Mouse (Mus musculus): Measurements from ENCODE around the gene Agap1. TPM values are rescaled to one million over a fixed set of nuclear protein-coding genes. Genes with fewer than 3 reads are reported as not detected.
A peak's percentile ranks its signal among the peaks of the same experiment; 100 is the strongest.

The Agap1 gene
- polyA plus RNA-seq, 1 experiment: 12.1 TPM

GRCm38 (mm10) chr1:89646326-89647018 lies 191.9 kb downstream of the Agap1 start:
- 29% methylated on average over 4 of the region's 4 CpGs for WGBS
- TF ChIP-seq POLR2A (IDR thresholded peaks at IDR 0.05; ENCODE audit: borderline replicate concordance, control insufficient read depth, low read depth, low read length) (no peak), CTCF (IDR thresholded peaks at IDR 0.05; ENCODE audit: control insufficient read depth, insufficient read depth, low read length) (peak; percentile 95)
- Histone ChIP-seq H3K4me3 (replicated peaks; ENCODE audit: control insufficient read depth, low read depth, low read length) (no peak overlapping the region), H3K27ac (ENCODE audit: control insufficient read depth, insufficient read depth, low read depth, low read length, poor library complexity) (no peak overlapping the region), H3K4me1 (ENCODE audit: control insufficient read depth, insufficient read depth, low read length) (peaks cover 4% of the 10 kb centered on the region; the same call in 1 of the 2 replicates)

- 80% methylated on average over 8 of the region's 8 CpGs for WGBS
- TF ChIP-seq CTCF (IDR thresholded peaks at IDR 0.05; ENCODE audit: control insufficient read depth, insufficient read depth, low read length) (no peak), POLR2A (IDR thresholded peaks at IDR 0.05; ENCODE audit: borderline replicate concordance, control insufficient read depth, low read depth, low read length) (no peak)
- H3K4me1 ChIP-seq (ENCODE audit: control insufficient read depth, insufficient read depth, low read length): peaks cover 4% of the 10 kb centered on the region; the same call in 1 of the 2 replicates
- H3K4me3 ChIP-seq (replicated peaks; ENCODE audit: control insufficient read depth, low read depth, low read length): no peak overlapping the region
- H3K27ac ChIP-seq (ENCODE audit: control insufficient read depth, insufficient read depth, low read depth, low read length, poor library complexity): no peak overlapping the region
These were observed 192.9 kb downstream of the Agap1 start for GRCm38 (mm10) chr1:89647505-89647904.

- Histone ChIP-seq H3K4me1 (ENCODE audit: control insufficient read depth, insufficient read depth, low read length) (no peaks in the 10 kb centered on the region), H3K27ac (ENCODE audit: control insufficient read depth, insufficient read depth, low read depth, low read length, poor library complexity) (no peak overlapping the region), H3K4me3 (replicated peaks; ENCODE audit: control insufficient read depth, low read depth, low read length) (no peak overlapping the region)
- 91% methylated on average over 7 of the region's 7 CpGs for WGBS
- TF ChIP-seq POLR2A (IDR thresholded peaks at IDR 0.05; ENCODE audit: borderline replicate concordance, control insufficient read depth, low read depth, low read length) (no peak), CTCF (IDR thresholded peaks at IDR 0.05; ENCODE audit: control insufficient read depth, insufficient read depth, low read length) (no peak)
These were observed 196.0 kb downstream of the Agap1 start for GRCm38 (mm10) chr1:89650557-89650956.

- H3K27ac ChIP-seq (ENCODE audit: control insufficient read depth, insufficient read depth, low read depth, low read length, poor library complexity): no peak overlapping the region
- TF ChIP-seq CTCF (IDR thresholded peaks at IDR 0.05; ENCODE audit: control insufficient read depth, insufficient read depth, low read length) (no peak), POLR2A (IDR thresholded peaks at IDR 0.05; ENCODE audit: borderline replicate concordance, control insufficient read depth, low read depth, low read length) (no peak)
- WGBS: 98% methylated on average over 3 of the region's 3 CpGs
These were observed 201.6 kb downstream of the Agap1 start for GRCm38 (mm10) chr1:89656167-89656566.

GRCm38 (mm10) chr1:89656643-89657321 lies 202.2 kb downstream of the Agap1 start:
- Histone ChIP-seq H3K4me3 (replicated peaks; ENCODE audit: control insufficient read depth, low read depth, low read length) (no peak overlapping the region), H3K27ac (ENCODE audit: control insufficient read depth, insufficient read depth, low read depth, low read length, poor library complexity) (no peak overlapping the region), H3K4me1 (ENCODE audit: control insufficient read depth, insufficient read depth, low read length) (no peaks in the 10 kb centered on the region; the same call in 1 of the 2 replicates)
- 82% methylated on average over 11 of the region's 11 CpGs for WGBS
- no peak for TF ChIP-seq POLR2A (IDR thresholded peaks at IDR 0.05; ENCODE audit: borderline replicate concordance, control insufficient read depth, low read depth, low read length)

More at GRCm38 (mm10) chr1:89656167-89656566, 201.6 kb downstream of the Agap1 start:
- Histone ChIP-seq H3K4me3 (replicated peaks; ENCODE audit: control insufficient read depth, low read depth, low read length) (no peak overlapping the region), H3K4me1 (ENCODE audit: control insufficient read depth, insufficient read depth, low read length) (no peaks in the 10 kb centered on the region; the same call in 1 of the 2 replicates)

- Histone ChIP-seq H3K27ac (ENCODE audit: control insufficient read depth, insufficient read depth, low read depth, low read length, poor library complexity) (no peak overlapping the region), H3K4me1 (ENCODE audit: control insufficient read depth, insufficient read depth, low read length) (no peaks in the 10 kb centered on the region; the same call in 1 of the 2 replicates), H3K4me3 (replicated peaks; ENCODE audit: control insufficient read depth, low read depth, low read length) (no peak overlapping the region)
- no peak for TF ChIP-seq CTCF (IDR thresholded peaks at IDR 0.05; ENCODE audit: control insufficient read depth, insufficient read depth, low read length)
- TF ChIP-seq POLR2A (IDR thresholded peaks at IDR 0.05; ENCODE audit: borderline replicate concordance, control insufficient read depth, low read depth, low read length): no peak
- 29% methylated on average over 4 of the region's 4 CpGs for WGBS
These were observed 206.2 kb downstream of the Agap1 start for GRCm38 (mm10) chr1:89660804-89661203.

GRCm38 (mm10) chr1:89666154-89666553 lies 211.5 kb downstream of the Agap1 start:
- Histone ChIP-seq H3K27ac (ENCODE audit: control insufficient read depth, insufficient read depth, low read depth, low read length, poor library complexity) (no peak overlapping the region), H3K4me1 (ENCODE audit: control insufficient read depth, insufficient read depth, low read length) (no peaks in the 10 kb centered on the region; the same call in 1 of the 2 replicates), H3K4me3 (replicated peaks; ENCODE audit: control insufficient read depth, low read depth, low read length) (no peak overlapping the region)
- 88% methylated on average over 5 of the region's 5 CpGs for WGBS
- TF ChIP-seq CTCF (IDR thresholded peaks at IDR 0.05; ENCODE audit: control insufficient read depth, insufficient read depth, low read length): no peak
- no peak for TF ChIP-seq POLR2A (IDR thresholded peaks at IDR 0.05; ENCODE audit: borderline replicate concordance, control insufficient read depth, low read depth, low read length)

- WGBS: 91% methylated on average over 7 of the region's 7 CpGs
- no peak overlapping the region for H3K27ac ChIP-seq (ENCODE audit: control insufficient read depth, insufficient read depth, low read depth, low read length, poor library complexity)
- no peak for TF ChIP-seq CTCF (IDR thresholded peaks at IDR 0.05; ENCODE audit: control insufficient read depth, insufficient read depth, low read length)
- no peak for TF ChIP-seq POLR2A (IDR thresholded peaks at IDR 0.05; ENCODE audit: borderline replicate concordance, control insufficient read depth, low read depth, low read length)
- H3K4me3 ChIP-seq (replicated peaks; ENCODE audit: control insufficient read depth, low read depth, low read length): no peak overlapping the region
- no peaks in the 10 kb centered on the region for H3K4me1 ChIP-seq (ENCODE audit: control insufficient read depth, insufficient read depth, low read length)
These were observed 212.8 kb downstream of the Agap1 start for GRCm38 (mm10) chr1:89667387-89667786.

Data from bone marrow, adult 2 months (tissue).